Mouse (Mus musculus): ENCODE results near the gene Lef1.

DNA sequence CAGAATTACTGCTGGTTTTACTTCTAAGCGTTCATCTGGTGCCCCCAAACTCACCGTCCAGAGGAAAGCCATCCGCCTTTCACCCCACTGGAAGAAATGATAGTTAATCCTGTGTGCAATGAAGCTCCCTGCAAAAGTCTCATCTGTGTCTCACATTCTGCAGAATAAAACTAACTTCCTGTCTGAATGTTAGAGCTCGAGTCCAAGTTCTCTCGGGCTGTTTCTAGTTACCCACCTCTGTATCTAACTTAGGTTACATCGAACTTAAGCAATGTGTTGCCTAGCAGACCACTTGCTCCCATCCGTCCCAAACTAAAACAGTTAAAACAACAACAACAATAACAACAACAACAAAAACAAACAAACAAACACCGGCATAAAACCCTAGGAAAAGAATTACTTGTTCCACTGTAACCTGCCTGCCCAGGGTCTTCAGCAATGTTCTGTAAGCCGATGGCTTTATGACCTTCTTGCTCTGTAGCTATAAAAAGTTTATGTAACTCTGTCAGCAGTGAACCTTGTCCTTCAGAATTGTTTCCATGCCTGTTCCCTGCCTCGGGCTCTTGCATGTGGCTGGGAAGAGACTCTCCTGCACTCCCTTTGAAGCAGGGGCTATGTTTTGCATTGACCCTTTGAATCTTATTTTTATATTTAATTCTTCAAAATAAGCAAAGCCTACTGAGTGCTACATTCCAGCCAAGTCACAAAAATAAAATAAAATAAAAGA, 162.3 kb downstream of the Lef1 start:
- no peak for TF ChIP-seq CTCF (IDR thresholded peaks at IDR 0.05; ENCODE audit: insufficient read depth, low read length)
- TF ChIP-seq POLR2A (IDR thresholded peaks at IDR 0.05; ENCODE audit: borderline replicate concordance, extremely low read depth, low read depth, low read length): no peak
